Mouse (Mus musculus): Measurements from ENCODE around the gene Il6st.

- no peak for TF ChIP-seq CTCF (IDR thresholded peaks at IDR 0.05; ENCODE audit: control insufficient read depth, insufficient read depth, insufficient read length)
- TF ChIP-seq MAX (IDR thresholded peaks at IDR 0.05): no peak
- TF ChIP-seq MYOG (IDR thresholded peaks at IDR 0.05; ENCODE audit: control insufficient read depth, extremely low read depth, insufficient read length): no peak
- no peak for TF ChIP-seq MYOD1 (IDR thresholded peaks at IDR 0.05; ENCODE audit: control insufficient read depth, insufficient read length, low read depth)
- TF ChIP-seq USF1 (IDR thresholded peaks at IDR 0.05; ENCODE audit: low read depth): no peak
- TF ChIP-seq CEBPB (IDR thresholded peaks at IDR 0.05; ENCODE audit: low read depth): no peak
These were observed 69.7 kb downstream of the Il6st start for GRCm38 (mm10) chr13:112533556-112533955.
